Mouse (Mus musculus): ENCODE measurements around the gene Msl1.
A peak's percentile ranks its signal among the peaks of the same experiment; 100 is the strongest.

The Msl1 gene

GRCm38 (mm10) chr11:98795015-98795713, at the start of gene Msl1:
Gene Msl1 (plus strand): TSS chr11:98795516.
- peak; percentile 77 for DNase-seq (ENCODE audit: low read depth, low spot score)

GRCm38 (mm10) chr11:98745932-98746853, 49.1 kb upstream of the Msl1 start:
- no peak for DNase-seq (ENCODE audit: low read depth, low spot score)

DNA sequence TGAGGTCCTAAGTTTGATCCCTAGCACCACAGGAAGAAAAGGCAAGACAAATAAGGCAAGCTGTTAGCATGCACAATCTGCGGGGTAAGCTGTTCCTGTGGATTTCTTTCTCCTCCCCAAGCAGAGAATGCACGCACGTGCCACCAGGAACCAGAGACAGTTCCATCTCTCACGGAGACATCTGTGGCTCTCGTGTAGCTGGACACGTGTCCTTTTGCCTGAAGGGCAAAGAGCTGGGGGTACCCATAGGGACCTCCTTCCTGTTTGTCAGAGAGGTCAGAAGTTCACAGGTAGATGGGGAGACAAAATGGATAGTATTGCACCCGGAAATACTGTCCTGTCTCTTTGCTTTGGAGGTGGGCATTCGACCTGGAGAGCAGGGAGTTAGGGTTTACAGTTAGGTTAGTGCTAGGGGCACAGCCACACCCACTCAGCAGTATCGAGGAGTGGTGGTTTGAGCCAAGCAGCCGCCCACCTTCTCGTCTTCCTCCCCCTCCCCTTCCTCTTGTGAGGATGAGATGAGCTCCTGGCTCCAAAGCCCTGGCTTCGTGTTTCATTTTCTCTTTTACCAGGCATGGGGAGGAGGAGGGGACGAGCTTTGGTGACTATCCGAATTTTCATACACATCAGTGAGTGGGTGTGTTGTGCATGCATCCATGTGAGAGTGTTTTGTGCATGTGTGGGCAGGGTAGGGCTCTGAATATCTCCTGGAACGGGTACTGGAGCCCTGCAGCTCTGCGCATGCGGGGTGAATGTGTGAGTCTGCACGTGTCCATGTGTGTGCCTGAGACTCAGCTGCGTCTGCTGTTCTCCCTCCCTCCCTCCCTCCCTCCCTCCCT, 48.2 kb upstream of the Msl1 start:
- DNase-seq (ENCODE audit: low read depth, low spot score): no peak

DNA sequence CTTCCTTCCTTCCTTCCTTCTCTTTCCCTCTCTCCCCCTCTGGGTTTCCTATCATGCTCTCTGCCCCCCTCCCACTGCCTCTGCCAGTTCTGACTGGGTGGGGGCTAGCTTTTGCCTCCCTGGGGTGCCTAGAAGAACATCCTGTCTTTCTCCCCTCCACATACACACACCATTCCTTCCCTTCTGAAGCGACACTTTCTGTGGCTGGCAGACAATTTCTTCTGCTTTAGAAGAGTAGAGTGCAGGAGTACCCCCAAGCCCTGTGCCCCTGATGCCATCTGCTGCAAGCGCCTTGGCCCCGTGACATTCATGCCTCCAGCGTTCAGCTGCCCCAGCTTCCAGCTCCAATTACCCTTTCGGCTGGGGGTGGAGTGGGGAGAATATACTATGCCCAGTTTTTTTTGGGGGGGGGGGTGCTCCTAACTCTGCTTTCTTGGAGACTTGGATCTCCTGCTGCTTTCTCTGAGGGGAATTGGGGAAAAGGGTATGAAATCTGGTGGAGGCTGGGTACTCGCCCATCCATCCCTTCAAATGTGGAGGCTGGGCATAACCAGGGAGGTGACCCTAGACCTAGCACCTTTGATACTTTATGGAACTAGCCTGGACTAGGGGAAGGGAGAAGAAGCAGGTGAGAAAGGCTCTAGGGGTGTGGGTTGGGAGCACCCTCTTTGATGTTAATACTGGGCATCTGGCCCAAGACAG, 47.4 kb upstream of the Msl1 start:
- no peak for DNase-seq (ENCODE audit: low read depth, low spot score)

DNA sequence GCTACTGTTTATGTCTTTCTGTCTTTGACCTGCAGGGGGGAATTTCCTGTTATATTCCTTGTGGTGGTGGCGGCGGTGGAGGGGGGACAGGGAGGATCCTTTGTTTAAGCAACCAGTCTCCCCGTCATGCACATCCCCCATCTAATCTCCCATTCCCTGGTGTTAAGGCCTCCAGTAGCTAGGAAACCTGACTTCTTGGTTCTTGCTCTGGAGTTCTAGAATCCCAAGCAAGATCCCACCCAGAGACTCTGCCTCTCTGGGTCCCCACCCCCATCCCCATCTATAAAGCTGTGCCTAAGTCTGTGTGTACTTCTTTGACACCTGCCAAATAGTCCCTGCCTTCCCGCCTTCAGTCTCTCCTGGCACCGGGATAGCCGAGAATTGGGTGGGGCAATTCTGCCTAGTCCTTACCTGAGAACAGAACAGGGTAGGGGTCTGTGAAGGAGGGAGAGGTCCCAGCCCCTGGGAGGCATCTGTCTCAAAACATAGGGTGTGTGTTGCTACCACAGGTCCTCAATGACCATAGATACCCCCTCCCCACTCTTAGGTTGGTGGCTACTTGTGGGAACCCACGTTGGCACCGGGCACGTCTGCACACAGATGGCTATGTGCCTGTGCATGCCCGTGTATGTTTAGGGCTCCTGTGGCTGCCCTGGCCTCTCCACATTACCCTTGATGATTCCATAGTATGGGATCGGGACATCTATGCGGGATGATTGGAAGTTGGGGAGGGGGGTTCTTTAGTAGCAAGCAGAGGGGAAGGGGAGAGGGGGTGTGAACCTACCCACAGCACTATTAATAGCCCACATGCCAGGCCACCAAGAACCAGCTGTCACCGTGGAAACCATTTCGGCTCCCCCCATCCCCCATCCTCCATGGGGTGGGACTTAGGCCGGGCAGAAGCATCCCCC, 46.6 kb upstream of the Msl1 start:
- no peak for DNase-seq (ENCODE audit: low read depth, low spot score)

GRCm38 (mm10) chr11:98749716-98750115, 45.6 kb upstream of the Msl1 start:
- no peak for DNase-seq (ENCODE audit: low read depth, low spot score)

GRCm38 (mm10) chr11:98750351-98751201, 44.7 kb upstream of the Msl1 start:
- DNase-seq (ENCODE audit: low read depth, low spot score): no peak

DNA sequence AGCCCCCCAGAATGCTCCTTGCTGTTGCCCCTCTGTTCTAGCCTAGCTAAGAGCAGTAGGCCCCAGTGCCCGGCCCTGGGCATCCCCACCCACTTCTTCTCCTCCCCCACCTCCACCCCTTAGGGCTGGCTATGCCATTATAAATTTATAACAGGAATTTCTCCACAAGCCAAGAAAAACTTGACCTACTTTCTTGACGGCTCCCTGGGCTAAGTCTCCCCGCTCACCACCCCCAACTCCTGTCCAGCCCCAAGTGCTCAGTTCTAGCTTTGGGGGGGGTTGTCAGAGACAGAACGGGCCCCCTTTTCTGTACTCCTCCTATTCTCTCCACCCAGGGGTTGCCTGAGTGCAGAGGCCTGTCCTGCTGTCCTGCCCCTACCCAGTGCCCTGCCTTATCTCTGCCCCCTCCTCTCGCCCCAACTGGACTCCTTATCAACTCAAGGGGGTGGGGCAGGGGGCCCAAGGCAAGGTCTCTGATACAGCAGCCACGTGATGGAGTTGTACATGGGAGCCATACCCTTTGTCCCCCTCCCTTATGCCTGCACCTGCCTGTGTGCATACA, 44.0 kb upstream of the Msl1 start:
- no peak for DNase-seq (ENCODE audit: low read depth, low spot score)

DNA sequence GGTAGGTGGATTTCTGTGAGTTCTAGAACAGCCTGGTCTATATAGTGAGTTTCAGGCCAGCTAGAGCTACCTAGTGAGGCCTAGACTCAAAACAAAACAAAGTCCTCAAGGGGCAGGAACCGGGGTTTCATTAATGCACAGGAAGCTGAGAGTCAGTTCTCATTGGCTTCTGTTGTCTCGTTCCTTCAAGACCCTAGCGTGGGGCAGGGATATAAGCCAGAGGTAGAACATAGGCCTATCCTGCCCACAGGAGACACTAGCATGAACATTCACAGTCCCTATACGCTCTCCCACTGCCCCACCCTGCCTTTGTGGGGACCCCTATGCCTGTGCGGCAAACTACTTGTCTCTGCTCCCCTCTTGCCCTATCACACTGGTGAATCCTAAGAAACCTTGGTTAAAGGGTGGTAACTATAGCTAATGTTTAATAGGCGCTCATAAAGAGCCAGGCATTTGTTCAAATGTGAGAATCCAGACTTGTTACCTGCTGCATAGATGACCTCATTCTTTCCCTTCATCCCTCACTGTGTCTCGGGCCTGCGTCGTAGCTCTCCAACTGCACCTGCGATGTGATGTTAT, 42.7 kb upstream of the Msl1 start:
- DNase-seq (ENCODE audit: low read depth, low spot score): no peak

DNA sequence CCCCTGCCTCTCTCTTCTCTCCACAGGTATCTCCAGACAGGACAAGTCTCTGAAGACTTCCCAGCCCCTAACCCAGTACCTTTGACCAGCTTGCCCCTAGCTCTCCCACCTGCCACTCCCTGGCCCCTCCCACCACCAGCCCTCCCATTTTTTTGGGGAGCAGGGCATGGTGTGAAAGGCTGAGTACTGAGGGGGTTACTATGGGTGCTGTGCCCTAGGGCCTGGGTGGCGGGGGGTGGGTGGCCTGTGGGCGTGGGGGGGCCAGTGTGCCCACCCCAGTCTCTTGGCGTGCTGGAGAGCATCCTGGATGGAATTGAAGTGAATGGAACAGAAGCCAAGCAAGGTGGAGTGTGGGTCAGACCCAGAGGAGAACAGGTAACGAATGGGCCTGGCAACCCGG, 42.1 kb upstream of the Msl1 start:
- DNase-seq (ENCODE audit: low read depth, low spot score): no peak

GRCm38 (mm10) chr11:98754151-98754620, 41.1 kb upstream of the Msl1 start:
- no peak for DNase-seq (ENCODE audit: low read depth, low spot score)

DNA sequence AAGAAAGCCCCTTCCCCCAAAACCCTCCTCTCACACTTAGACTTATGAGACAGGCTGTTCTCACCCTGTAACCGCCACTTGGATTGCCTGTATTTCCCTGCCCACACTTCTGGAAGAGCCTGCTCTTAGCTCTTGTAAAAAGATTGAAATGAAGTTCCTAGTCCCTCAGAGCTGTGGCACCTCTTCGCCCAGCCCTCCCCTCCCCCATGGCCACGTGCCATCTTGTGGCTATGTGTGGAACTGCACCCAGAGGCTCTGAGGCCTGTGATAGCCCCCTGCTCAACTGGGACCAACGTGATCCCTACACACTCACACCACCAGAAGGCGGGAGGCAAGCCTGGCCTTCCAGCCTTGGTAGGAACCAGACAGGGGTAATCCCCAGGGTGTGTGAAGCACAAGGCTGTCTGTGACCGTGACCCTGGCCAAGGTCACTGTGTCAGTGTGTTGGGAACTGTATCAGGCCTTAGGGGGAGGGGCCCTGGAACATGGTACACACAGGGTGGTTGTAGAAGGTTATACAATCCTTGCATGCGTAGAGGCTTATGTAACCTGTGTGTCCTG, 40.6 kb upstream of the Msl1 start:
- DNase-seq (ENCODE audit: low read depth, low spot score): no peak

- no peak for DNase-seq (ENCODE audit: low read depth, low spot score)
Observed at GRCm38 (mm10) chr11:98755726-98756380, 39.5 kb upstream of the Msl1 start.

GRCm38 (mm10) chr11:98756711-98757110, 38.6 kb upstream of the Msl1 start:
- no peak for DNase-seq (ENCODE audit: low read depth, low spot score)

GRCm38 (mm10) chr11:98761939-98762338, 33.4 kb upstream of the Msl1 start:
- no peak for DNase-seq (ENCODE audit: low read depth, low spot score)

DNA sequence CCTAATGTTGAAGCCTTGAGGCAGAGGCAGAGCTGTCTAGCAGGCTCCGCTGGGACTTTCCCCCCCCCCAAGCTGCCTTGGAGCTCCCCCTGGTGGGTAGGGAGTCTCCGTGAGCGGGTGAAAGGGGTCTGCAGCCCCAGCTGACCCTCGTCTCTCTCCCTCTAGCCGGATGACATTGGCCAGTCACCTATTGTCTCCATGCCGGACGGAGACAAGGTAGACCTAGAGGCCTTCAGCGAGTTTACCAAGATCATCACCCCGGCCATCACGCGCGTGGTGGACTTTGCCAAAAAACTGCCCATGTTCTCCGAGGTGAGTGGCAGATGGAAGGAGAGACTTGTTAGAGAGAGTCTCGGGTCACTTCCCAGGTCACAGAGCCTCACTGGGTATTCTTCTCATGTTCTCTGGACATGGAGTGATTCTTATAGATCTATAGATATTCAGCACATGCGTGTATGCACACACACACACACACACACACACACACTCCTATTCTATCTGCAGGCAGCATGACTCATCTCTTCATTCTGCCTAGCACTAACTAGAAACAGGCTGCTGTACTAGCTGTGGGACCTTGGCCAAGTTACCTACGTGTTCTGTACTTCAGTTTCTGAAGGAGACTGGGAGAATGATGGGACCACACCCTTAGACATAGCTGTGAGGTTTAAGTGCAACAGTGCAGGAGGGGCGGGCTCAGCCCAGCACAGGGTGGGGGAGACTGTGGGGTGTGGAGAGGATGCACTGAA, 32.4 kb upstream of the Msl1 start:
- no peak for DNase-seq (ENCODE audit: low read depth, low spot score)

DNA sequence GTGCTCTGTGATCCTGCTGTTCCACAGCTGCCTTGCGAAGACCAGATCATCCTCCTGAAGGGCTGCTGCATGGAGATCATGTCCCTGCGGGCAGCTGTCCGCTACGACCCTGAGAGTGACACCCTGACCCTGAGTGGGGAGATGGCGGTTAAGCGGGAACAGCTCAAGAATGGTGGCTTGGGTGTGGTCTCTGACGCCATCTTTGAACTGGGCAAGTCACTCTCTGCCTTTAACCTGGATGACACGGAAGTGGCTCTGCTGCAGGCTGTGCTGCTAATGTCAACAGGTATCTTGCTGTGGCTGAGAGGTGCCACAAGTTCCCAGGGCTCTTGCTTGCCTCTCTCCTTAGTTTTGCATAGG, 31.8 kb upstream of the Msl1 start:
- DNase-seq (ENCODE audit: low read depth, low spot score): no peak
